Mouse (Mus musculus) intestine, postnatal 0 days (tissue): ENCODE measurements at regions not wholly inside any gene's neighbourhood (a gene's known extent, or its start where the extent isn't known, plus 50 kb on each side); places are given as distances from the start of the nearest gene placed in this dataset.

Experiments
- ATAC-seq: fragments of 200-750 bp; cut with Nextera tagmentation; 2 replicates; pipeline ENCODE4 v1.8.0; 2017; ENCODE audit warnings: mild to moderate bottlenecking, moderate TSS enrichment, moderate library complexity
- H3K27ac ChIP-seq: fragments of 300-500 bp; sonication (generic); 2 replicates; pipeline ENCODE4 v1.5.1; 2014; ENCODE audit warnings: mild to moderate bottlenecking, low read depth, low read length, moderate library complexity
- H3K27me3 ChIP-seq: fragments of 300-500 bp; sonication (generic); replicated peaks from 2 replicates; pipeline ENCODE4 v1.6.1; 2014; ENCODE audit warnings: low read length, mixed read lengths; ENCODE audit not compliant: control insufficient read depth, insufficient read depth
- H3K36me3 ChIP-seq: fragments of 300-500 bp; sonication (generic); 2 replicates; pipeline ENCODE4 v1.6.1; 2014; ENCODE audit warnings: mild to moderate bottlenecking, moderate library complexity; ENCODE audit not compliant: control insufficient read depth, insufficient read depth
- H3K4me1 ChIP-seq: fragments of 300-500 bp; sonication (generic); replicated peaks from 2 replicates; pipeline ENCODE4 v1.6.1; 2014; ENCODE audit warnings: antibody characterized with exemption, low read length, mixed read lengths; ENCODE audit not compliant: control insufficient read depth, insufficient read depth
- H3K4me2 ChIP-seq: fragments of 300-500 bp; sonication (generic); replicated peaks from 2 replicates; pipeline ENCODE4 v1.6.1; 2014; ENCODE audit warnings: low read depth, mild to moderate bottlenecking, moderate library complexity
- H3K4me3 ChIP-seq: fragments of 300-500 bp; sonication (generic); 2 replicates; pipeline ENCODE4 v1.5.1; 2014; ENCODE audit warnings: low read depth, low read length
- H3K9ac ChIP-seq: fragments of 300-500 bp; sonication (generic); 2 replicates; pipeline ENCODE4 v1.6.1; 2014; ENCODE audit warnings: mild to moderate bottlenecking, low read depth, low read length
- H3K9me3 ChIP-seq: fragments of 300-500 bp; sonication (generic); 2 replicates; pipeline ENCODE4 v1.6.1; 2016; ENCODE audit warnings: mixed run types; ENCODE audit not compliant: control insufficient read depth
- CTCF ChIP-seq: sonication (generic); IDR thresholded peaks from 2 replicates; pipeline ENCODE4 v1.5.1; 2016; ENCODE audit warnings: low read depth, mild to moderate bottlenecking, control low read depth, antibody characterized with exemption, moderate library complexity
- WGBS: fragments of 180-500 bp; shearing (Covaris S2); extraction: QIAGEN DNeasy Blood & Tissue Kit; methylation state at CpG from one replicate; pipeline ENCODE4 v1.1.7; 2014; 5-methylcytosine and 5-hydroxymethylcytosine counted together

DNA sequence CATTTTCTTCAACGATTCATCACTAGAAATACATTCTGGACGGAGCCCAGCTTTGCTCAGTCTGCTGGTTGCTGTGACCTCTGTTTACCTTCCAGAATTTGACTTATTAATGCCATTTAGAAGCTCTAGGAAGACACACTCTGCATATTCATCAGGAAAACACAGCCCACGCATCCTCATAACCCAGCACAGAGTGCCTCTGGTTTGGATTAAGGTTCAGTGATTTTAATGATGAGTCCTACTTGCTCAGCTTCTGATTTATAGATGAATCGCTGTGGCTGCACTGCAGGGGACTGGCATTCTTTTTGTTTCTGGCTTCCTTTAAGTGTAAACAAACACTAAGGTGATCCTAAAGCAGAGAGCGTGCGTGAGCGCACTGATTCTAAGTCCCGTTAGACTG is 118.8 kb downstream of the Bach1 start:
- Histone ChIP-seq H3K4me3 (no peak overlapping the region), H3K9ac (no peak overlapping the region)
- WGBS: 42% methylated on average over 8 of the region's 8 CpGs

DNA sequence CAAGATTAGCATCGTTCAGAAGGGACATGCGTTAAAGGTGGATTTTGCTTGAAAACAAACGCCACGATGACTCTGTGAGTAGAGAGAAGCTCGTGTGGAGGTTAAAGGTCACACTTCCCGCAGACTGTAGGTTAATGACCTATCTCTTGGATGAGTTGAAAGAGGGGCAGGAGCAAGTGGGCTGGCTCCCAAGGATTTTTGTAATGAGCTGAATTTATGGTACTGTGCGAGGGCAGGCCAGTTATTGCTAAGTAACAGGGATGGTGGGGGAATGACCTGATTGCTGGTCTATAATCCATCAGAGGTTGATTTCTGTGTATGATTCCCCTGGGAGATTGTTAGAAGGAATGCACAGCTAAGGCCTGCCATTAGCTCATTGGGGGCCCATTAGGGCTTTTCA is 135.6 kb downstream of the Bach1 start:
- no peak overlapping the region for H3K4me2 ChIP-seq
- no peaks in the 10 kb centered on the region for H3K9me3 ChIP-seq
- H3K36me3 ChIP-seq: no peaks in the 10 kb centered on the region
- no peak overlapping the region for H3K9ac ChIP-seq
- H3K4me3 ChIP-seq: no peak overlapping the region
- no peaks in the 10 kb centered on the region for H3K27me3 ChIP-seq
- H3K27ac ChIP-seq: no peak overlapping the region
- WGBS: 57% methylated on average over 7 of the region's 7 CpGs
- TF ChIP-seq CTCF: no peak
- ATAC-seq: no peak
- H3K4me1 ChIP-seq: no peaks in the 10 kb centered on the region

More for the DNA sequence above, 118.8 kb downstream of the Bach1 start:
- no peaks in the 10 kb centered on the region for H3K27me3 ChIP-seq
- ATAC-seq: no peak
- no peak overlapping the region for H3K4me2 ChIP-seq
- no peak overlapping the region for H3K27ac ChIP-seq
- no peaks in the 10 kb centered on the region for H3K4me1 ChIP-seq
- TF ChIP-seq CTCF: no peak
- no peaks in the 10 kb centered on the region for H3K9me3 ChIP-seq
- no peaks in the 10 kb centered on the region for H3K36me3 ChIP-seq

DNA sequence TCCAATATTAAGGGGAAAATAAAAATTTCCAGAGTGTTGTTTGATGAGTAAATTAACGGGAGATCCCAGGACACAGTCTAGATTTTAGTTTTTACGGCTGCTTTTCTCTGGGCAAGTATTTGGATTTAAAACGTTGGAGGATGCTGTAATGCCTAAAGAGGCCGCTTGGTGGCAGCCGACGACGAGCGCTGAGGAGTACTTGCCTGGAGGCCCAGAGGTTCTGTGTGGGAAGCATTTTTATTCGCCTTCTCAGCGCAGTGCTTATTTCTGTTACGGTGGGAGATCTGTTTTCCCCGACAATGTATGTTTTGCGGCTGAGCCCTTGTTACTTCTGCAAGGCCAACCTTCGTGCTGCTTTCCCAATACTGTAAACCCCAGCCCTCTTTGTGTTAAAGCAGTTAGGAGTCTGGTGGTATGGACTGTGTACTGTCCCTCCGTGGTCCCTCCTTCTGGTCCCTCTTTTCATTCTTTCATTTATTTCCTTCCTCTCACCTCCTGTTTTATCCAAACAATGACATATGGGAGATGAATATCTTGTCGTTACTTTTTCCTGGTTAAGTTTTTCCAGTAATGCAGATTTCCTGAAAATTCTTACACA is 142.3 kb downstream of the Bach1 start:
- Histone ChIP-seq H3K36me3 (no peaks in the 10 kb centered on the region), H3K4me1 (no peaks in the 10 kb centered on the region; the same call in 1 of the 2 replicates), H3K9ac (no peak overlapping the region), H3K27ac (no peak overlapping the region), H3K27me3 (no peaks in the 10 kb centered on the region), H3K4me2 (peak overlapping the region; percentile 40), H3K4me3 (no peak overlapping the region), H3K9me3 (no peaks in the 10 kb centered on the region)
- 10% methylated on average over 16 of the region's 16 CpGs for WGBS
- peak; percentile 91 for TF ChIP-seq CTCF
- ATAC-seq: peak; percentile 54; the same call in 1 of the 2 replicates
